Mouse (Mus musculus) heart, embryonic 12.5 days (tissue): ENCODE results near the gene Gm20388. TPM values are rescaled to one million over a fixed set of nuclear protein-coding genes. Genes with fewer than 3 reads are reported as not detected.

Source experiments
- ATAC-seq: fragments of 200-750 bp; cut with Nextera tagmentation; 2 replicates; pipeline ENCODE4 v1.8.0; 2017; ENCODE audit warnings: moderate TSS enrichment, moderate library complexity; ENCODE audit not compliant: insufficient number of reproducible peaks, low FRiP score
- H3K27ac ChIP-seq: fragments of 300-500 bp; sonication (generic); 2 replicates; pipeline ENCODE4 v1.5.1; 2016; ENCODE audit warnings: mild to moderate bottlenecking, moderate library complexity; ENCODE audit not compliant: poor library complexity, severe bottlenecking
- H3K27me3 ChIP-seq: fragments of 300-500 bp; sonication (generic); replicated peaks from 2 replicates; pipeline ENCODE4 v1.6.1; 2016; ENCODE audit warnings: mild to moderate bottlenecking, moderate library complexity
- H3K36me3 ChIP-seq: fragments of 300-500 bp; sonication (generic); 2 replicates; pipeline ENCODE4 v1.6.1; 2016; ENCODE audit warnings: mild to moderate bottlenecking, moderate library complexity
- H3K4me1 ChIP-seq: fragments of 300-500 bp; sonication (generic); replicated peaks from 2 replicates; pipeline ENCODE4 v1.6.1; 2016; ENCODE audit warnings: mild to moderate bottlenecking
- H3K4me2 ChIP-seq: fragments of 300-500 bp; sonication (generic); 2 replicates; pipeline ENCODE4 v1.6.1; 2016; ENCODE audit warnings: mild to moderate bottlenecking, moderate library complexity
- H3K4me3 ChIP-seq: fragments of 300-500 bp; sonication (generic); 2 replicates; pipeline ENCODE4 v1.5.1; 2016; ENCODE audit warnings: mild to moderate bottlenecking
- H3K9ac ChIP-seq: fragments of 300-500 bp; sonication (generic); 2 replicates; pipeline ENCODE4 v1.6.1; 2016; ENCODE audit warnings: mild to moderate bottlenecking, moderate library complexity
- H3K9me3 ChIP-seq: fragments of 300-500 bp; sonication (generic); replicated peaks from 2 replicates; pipeline ENCODE4 v1.6.1; 2016; ENCODE audit warnings: mild to moderate bottlenecking, moderate library complexity
- WGBS: fragments of 180-500 bp; shearing (Covaris S2); methylation state at CpG from one replicate; pipeline ENCODE4 v1.1.7; 2016; 5-methylcytosine and 5-hydroxymethylcytosine counted together
- polyA plus RNA-seq: library from polyadenylated mRNA; unstranded; fragments of >200 nt; fragmentation: Nextera tagmentation; extraction: Ambion mirVana; gene quantifications from 2 replicates; pipeline ENCODE4 v1.2.1, GENCODE M21; 2016

Gene Gm20388
- polyA plus RNA-seq, 1 experiment from 2014 or later, result not detected

- Histone ChIP-seq H3K4me3 (no peak overlapping the region), H3K9me3 (no peaks in the 10 kb centered on the region), H3K4me1 (peaks cover 61% of the 10 kb centered on the region), H3K9ac (no peak overlapping the region), H3K27me3 (no peaks in the 10 kb centered on the region), H3K27ac (peak overlapping the region; percentile 45; the same call in 1 of the 2 replicates), H3K36me3 (no peaks in the 10 kb centered on the region), H3K4me2 (no peak overlapping the region)
- 31% methylated on average over 8 of the region's 8 CpGs for WGBS
- ATAC-seq, result no peak
Measured at GRCm38 (mm10) chr8:122102286-122102685, 2191.6 kb downstream of the Gm20388 start.

- WGBS, result 65% methylated on average over 9 of the region's 9 CpGs
- H3K27ac ChIP-seq, result no peak overlapping the region
Measured at GRCm38 (mm10) chr8:122103241-122103640, 2192.6 kb downstream of the Gm20388 start.

GRCm38 (mm10) chr8:122104658-122105057, 2194.0 kb downstream of the Gm20388 start:
- Histone ChIP-seq H3K27me3 (no peaks in the 10 kb centered on the region; the same call in 1 of the 2 replicates), H3K4me1 (peaks cover 63% of the 10 kb centered on the region), H3K9me3 (no peaks in the 10 kb centered on the region), H3K4me2 (no peak overlapping the region), H3K9ac (no peak overlapping the region), H3K36me3 (no peaks in the 10 kb centered on the region), H3K27ac (no peak overlapping the region), H3K4me3 (no peak overlapping the region)
- no peak for ATAC-seq
- 77% methylated on average over 4 of the region's 4 CpGs for WGBS

More at GRCm38 (mm10) chr8:122103241-122103640, 2192.6 kb downstream of the Gm20388 start:
- H3K4me2 ChIP-seq, result no peak overlapping the region
- H3K27me3 ChIP-seq, result no peaks in the 10 kb centered on the region
- peaks cover 63% of the 10 kb centered on the region for H3K4me1 ChIP-seq
- no peak overlapping the region for H3K4me3 ChIP-seq
- H3K9ac ChIP-seq, result no peak overlapping the region
- no peaks in the 10 kb centered on the region for H3K36me3 ChIP-seq
- H3K9me3 ChIP-seq, result no peaks in the 10 kb centered on the region
- no peak for ATAC-seq

DNA sequence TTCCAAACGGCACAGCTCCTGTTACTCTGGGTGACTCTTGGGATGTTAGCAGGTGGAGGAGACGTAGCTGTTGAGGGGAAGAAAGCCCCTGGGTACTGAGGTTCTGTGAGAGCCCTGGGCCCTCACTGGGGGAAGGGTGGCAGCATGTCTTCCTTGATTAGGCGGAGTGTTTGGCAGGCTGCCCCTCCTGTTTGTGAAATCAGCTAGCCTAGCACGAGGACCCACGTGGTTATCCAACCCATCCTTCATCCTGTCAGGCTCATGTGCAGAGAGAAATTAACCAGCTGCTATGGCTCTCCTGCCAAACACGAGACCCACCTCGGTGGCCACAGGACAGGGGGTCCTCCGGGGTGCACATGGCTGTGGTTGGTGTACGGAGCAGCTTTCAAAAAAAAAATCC, 2195.6 kb downstream of the Gm20388 start:
- no peaks in the 10 kb centered on the region; the same call in 1 of the 2 replicates for H3K27me3 ChIP-seq
- H3K9ac ChIP-seq, result no peak overlapping the region
- H3K27ac ChIP-seq, result no peak overlapping the region
- WGBS, result 17% methylated on average over 9 of the region's 9 CpGs
- H3K4me3 ChIP-seq, result no peak overlapping the region
- no peaks in the 10 kb centered on the region for H3K9me3 ChIP-seq
- H3K36me3 ChIP-seq, result no peaks in the 10 kb centered on the region
- H3K4me1 ChIP-seq, result peaks cover 65% of the 10 kb centered on the region
- ATAC-seq, result peak; percentile 63
- no peak overlapping the region for H3K4me2 ChIP-seq

DNA sequence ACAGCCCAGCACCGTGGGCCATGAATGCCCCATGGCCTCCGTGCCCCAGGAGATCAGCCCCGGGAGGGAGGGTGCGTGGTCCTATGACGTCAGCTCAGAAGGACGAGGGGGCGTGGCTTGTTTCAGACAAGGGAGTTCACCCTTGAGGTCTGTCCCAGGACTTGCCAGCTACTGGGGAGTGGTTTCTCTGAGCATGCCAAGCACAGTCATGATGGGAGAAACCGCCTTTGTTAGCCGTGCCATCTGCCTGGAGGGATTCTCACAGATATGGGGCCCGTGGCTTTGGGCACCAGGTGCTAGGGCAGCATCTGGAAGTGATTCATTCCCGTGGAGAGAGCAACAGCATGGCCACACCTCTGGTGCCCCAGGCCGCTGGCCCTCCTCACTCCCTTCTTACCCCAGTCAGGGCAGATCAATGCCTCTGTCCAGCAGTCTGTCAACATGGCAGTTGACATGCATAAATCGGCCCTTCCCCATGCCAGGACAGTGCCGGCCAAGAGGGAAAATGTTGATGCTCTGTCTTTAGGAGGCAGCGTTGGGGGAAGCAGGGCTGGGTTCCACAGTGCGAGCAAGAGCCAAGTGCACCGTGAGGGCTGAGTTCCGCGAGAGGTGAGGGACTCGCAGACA, 2199.7 kb downstream of the Gm20388 start:
- H3K36me3 ChIP-seq, result no peaks in the 10 kb centered on the region
- WGBS, result 66% methylated on average over 20 of the region's 20 CpGs
- no peaks in the 10 kb centered on the region for H3K9me3 ChIP-seq
- H3K4me1 ChIP-seq, result peaks cover 29% of the 10 kb centered on the region
- no peak overlapping the region for H3K9ac ChIP-seq
- H3K27ac ChIP-seq, result no peak overlapping the region
- H3K27me3 ChIP-seq, result no peaks in the 10 kb centered on the region; the same call in 1 of the 2 replicates
- ATAC-seq, result peak; percentile 31; the same call in 1 of the 2 replicates
- H3K4me2 ChIP-seq, result no peak overlapping the region
- H3K4me3 ChIP-seq, result no peak overlapping the region

- 44% methylated on average over 6 of the region's 6 CpGs for WGBS
- Histone ChIP-seq H3K36me3 (no peaks in the 10 kb centered on the region), H3K27me3 (no peaks in the 10 kb centered on the region; the same call in 1 of the 2 replicates), H3K4me1 (peaks cover 27% of the 10 kb centered on the region), H3K27ac (no peak overlapping the region), H3K9ac (no peak overlapping the region), H3K9me3 (no peaks in the 10 kb centered on the region), H3K4me2 (no peak overlapping the region), H3K4me3 (no peak overlapping the region)
- ATAC-seq, result no peak
Measured at GRCm38 (mm10) chr8:122110867-122111253, 2200.2 kb downstream of the Gm20388 start.

DNA sequence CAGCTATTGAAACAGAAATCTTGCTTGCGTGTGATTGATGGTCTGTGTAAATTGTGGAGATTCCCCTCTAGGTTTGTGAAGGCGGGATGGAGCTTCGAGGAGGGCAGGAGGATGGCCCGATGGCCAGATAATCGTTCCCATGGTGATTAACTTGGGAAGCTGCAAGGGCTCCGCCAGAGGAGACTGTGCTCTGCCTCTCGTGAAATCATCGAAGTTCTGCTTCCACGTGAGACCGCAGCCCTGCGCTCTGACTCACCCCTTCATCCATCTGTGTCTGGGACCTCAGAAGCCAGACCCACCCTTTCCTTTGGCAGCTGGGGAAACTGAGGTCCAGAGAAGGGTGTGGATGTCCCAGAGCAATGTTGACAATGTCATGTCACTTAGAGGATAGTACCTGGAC, 2201.1 kb downstream of the Gm20388 start:
- no peak for ATAC-seq
- Histone ChIP-seq H3K27me3 (no peaks in the 10 kb centered on the region; the same call in 1 of the 2 replicates), H3K36me3 (no peaks in the 10 kb centered on the region), H3K4me3 (no peak overlapping the region), H3K4me1 (peaks cover 18% of the 10 kb centered on the region), H3K9me3 (no peaks in the 10 kb centered on the region), H3K9ac (no peak overlapping the region), H3K4me2 (no peak overlapping the region), H3K27ac (no peak overlapping the region)
- 53% methylated on average over 11 of the region's 11 CpGs for WGBS

GRCm38 (mm10) chr8:122112264-122112965, 2201.8 kb downstream of the Gm20388 start:
- no peak for ATAC-seq
- H3K27ac ChIP-seq, result no peak overlapping the region
- peaks cover 11% of the 10 kb centered on the region; the same call in 1 of the 2 replicates for H3K4me1 ChIP-seq
- no peaks in the 10 kb centered on the region; the same call in 1 of the 2 replicates for H3K27me3 ChIP-seq
- no peak overlapping the region for H3K4me3 ChIP-seq
- WGBS, result 66% methylated on average over 14 of the region's 14 CpGs
- H3K9me3 ChIP-seq, result no peaks in the 10 kb centered on the region
- no peak overlapping the region for H3K9ac ChIP-seq
- H3K36me3 ChIP-seq, result no peaks in the 10 kb centered on the region
- H3K4me2 ChIP-seq, result no peak overlapping the region

- no peak for ATAC-seq
- no peak overlapping the region for H3K27ac ChIP-seq
Measured at GRCm38 (mm10) chr8:122114890-122115289, 2204.2 kb downstream of the Gm20388 start.

GRCm38 (mm10) chr8:122116716-122117357, 2206.2 kb downstream of the Gm20388 start:
- Histone ChIP-seq H3K9me3 (no peaks in the 10 kb centered on the region), H3K36me3 (no peaks in the 10 kb centered on the region), H3K27ac (no peak overlapping the region), H3K4me1 (peaks cover 20% of the 10 kb centered on the region), H3K9ac (no peak overlapping the region), H3K27me3 (no peaks in the 10 kb centered on the region), H3K4me3 (no peak overlapping the region), H3K4me2 (no peak overlapping the region)
- WGBS, result 81% methylated on average over 7 of the region's 7 CpGs
- no peak for ATAC-seq

More at GRCm38 (mm10) chr8:122114890-122115289, 2204.2 kb downstream of the Gm20388 start:
- H3K4me2 ChIP-seq, result no peak overlapping the region
- no peak overlapping the region for H3K9ac ChIP-seq
- H3K27me3 ChIP-seq, result no peaks in the 10 kb centered on the region
- H3K36me3 ChIP-seq, result no peaks in the 10 kb centered on the region
- 80% methylated on average over 2 of the region's 2 CpGs for WGBS
- no peaks in the 10 kb centered on the region for H3K9me3 ChIP-seq
- no peak overlapping the region for H3K4me3 ChIP-seq
- peaks cover 27% of the 10 kb centered on the region for H3K4me1 ChIP-seq

DNA sequence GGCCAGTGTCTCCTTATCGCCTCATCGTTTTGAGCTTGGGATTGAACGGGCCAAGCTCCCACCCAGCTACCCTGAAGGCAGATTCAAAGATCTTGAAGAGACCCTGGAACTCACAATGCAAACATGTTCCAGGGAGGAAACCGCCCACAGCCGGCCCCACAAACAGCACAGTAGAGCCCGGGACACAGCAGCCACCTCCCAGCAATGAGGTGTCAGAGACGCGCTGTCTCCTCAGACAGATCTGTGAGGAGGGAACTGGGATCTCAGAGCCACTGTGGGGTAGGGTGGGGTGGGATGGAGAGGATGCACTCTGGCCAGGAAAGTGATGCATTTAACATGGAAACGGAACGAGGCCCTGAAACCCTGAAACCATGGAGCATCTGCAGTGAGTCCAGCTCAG, 2207.5 kb downstream of the Gm20388 start:
- H3K27me3 ChIP-seq, result no peaks in the 10 kb centered on the region
- H3K4me2 ChIP-seq, result no peak overlapping the region
- H3K4me1 ChIP-seq, result peaks cover 23% of the 10 kb centered on the region
- H3K36me3 ChIP-seq, result no peaks in the 10 kb centered on the region
- no peak for ATAC-seq
- H3K9ac ChIP-seq, result no peak overlapping the region
- H3K9me3 ChIP-seq, result no peaks in the 10 kb centered on the region
- no peak overlapping the region for H3K27ac ChIP-seq
- H3K4me3 ChIP-seq, result no peak overlapping the region
- 59% methylated on average over 10 of the region's 10 CpGs for WGBS
